Mouse (Mus musculus): ENCODE data around the gene Pyroxd1. TPM values are rescaled to one million over a fixed set of nuclear protein-coding genes. Genes with fewer than 3 reads are reported as not detected.

The Pyroxd1 gene
- 16.0 and 16.3 TPM in 2 replicates for polyA plus RNA-seq (2014; fragmentation: Nextera tagmentation; extraction: Ambion mirVana)

DNA sequence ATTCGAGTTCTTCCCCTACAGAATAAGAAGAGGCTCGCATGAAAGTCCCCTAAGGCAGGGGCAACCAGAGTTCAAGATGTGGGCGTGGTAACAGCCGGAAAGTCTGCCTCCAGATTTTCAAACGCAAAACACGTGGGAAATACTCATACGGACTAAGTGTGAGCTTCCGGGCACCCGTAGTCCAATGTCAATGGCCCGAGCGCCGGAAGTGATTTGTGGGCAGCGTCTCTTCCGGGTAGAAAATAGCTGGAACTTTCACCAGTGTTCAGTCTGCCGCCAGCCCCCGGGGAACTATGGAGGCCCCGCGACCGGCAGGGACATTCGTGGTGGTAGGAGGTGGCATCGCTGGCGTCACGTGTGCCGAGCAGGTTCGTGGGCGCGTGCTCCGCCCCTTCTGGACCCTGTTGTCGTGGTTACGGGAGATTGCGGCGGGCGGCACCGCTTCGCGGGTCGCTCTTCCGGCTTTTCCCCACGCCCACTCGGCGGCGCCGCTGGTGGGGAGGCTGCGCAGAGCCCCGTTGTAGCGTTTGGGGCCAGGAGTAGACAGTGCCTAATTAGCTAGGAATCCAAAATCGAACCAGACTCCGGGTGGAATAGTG is at the start of gene Pyroxd1:
TSS of gene Pyroxd1 (plus strand) at position 215 of the 599 bp plus-strand sequence.
- ATAC-seq (ENCODE audit: insufficient number of reproducible peaks, low FRiP score, low TSS enrichment, low read depth) (peak; percentile 96), DNase-seq (ENCODE audit: low spot score) (peak; percentile 89)
- Histone ChIP-seq H3K9ac (ENCODE audit: low read length) (peak within 1 kb of the TSS; percentile 56), H3K4me2 (ENCODE audit: low read depth, severe bottlenecking) (peak within 1 kb of the TSS; percentile 38), H3K36me3 (ENCODE audit: control insufficient read depth, insufficient read depth, low read length) (no peaks in the 10 kb centered on the region), H3K27ac (replicated peaks; ENCODE audit: low read depth, low read length) (no peak within 1 kb of the TSS), H3K9me3 (ENCODE audit: control insufficient read depth, low read length) (no peaks in the 10 kb centered on the region), H3K4me1 (ENCODE audit: control insufficient read depth, insufficient read depth, low read length) (0 out of 2 replicates have a peak, but pooled peaks cover 3% of the 10 kb centered on the region), H3K4me3 (ENCODE audit: low read depth, low read length) (peak within 1 kb of the TSS; percentile 65), H3K27me3 (ENCODE audit: control insufficient read depth, insufficient read depth, low read length) (no peaks in the 10 kb centered on the region)
- WGBS, result under 1% methylated on average over 45 of the region's 48 CpGs

DNA sequence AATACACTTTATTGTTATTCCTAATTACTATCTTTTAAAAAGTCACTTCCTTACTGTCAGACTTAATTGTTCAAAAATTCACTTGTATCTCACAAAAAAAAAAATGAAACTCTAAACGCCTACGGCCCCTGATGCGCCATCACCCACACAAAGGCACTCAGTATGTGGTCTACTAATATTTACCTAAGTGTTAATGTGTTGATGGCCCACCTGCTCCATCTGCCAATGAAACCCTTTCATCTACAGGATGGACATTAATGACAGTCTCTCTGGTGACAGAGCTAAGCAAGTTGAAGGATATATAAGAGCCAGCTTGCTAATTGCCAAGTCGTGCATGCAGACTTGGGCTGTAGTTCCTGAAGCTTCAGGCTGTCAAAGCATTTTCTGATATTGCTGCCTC is 47.4 kb upstream of the Pyroxd1 start, which contains the start of gene Iapp:
TSS of gene Iapp (plus strand) at position 326 of the 400 bp plus-strand sequence.
- no peak within 1 kb of the TSS for H3K27ac ChIP-seq (replicated peaks; ENCODE audit: low read depth, low read length)
- H3K36me3 ChIP-seq (ENCODE audit: control insufficient read depth, insufficient read depth, low read length), result no peaks in the 10 kb centered on the region
- no peaks in the 10 kb centered on the region for H3K9me3 ChIP-seq (ENCODE audit: control insufficient read depth, low read length)
- ATAC-seq (ENCODE audit: insufficient number of reproducible peaks, low FRiP score, low TSS enrichment, low read depth) (no peak), DNase-seq (ENCODE audit: low spot score) (no peak)
- no peaks in the 10 kb centered on the region for H3K27me3 ChIP-seq (ENCODE audit: control insufficient read depth, insufficient read depth, low read length)
- no peaks in the 10 kb centered on the region for H3K4me1 ChIP-seq (ENCODE audit: control insufficient read depth, insufficient read depth, low read length)
- H3K4me2 ChIP-seq (ENCODE audit: low read depth, severe bottlenecking), result no peak within 1 kb of the TSS
- no peak within 1 kb of the TSS for H3K4me3 ChIP-seq (ENCODE audit: low read depth, low read length)
- 64% methylated on average over 4 of the region's 4 CpGs for WGBS
- H3K9ac ChIP-seq (ENCODE audit: low read length), result no peak within 1 kb of the TSS

DNA sequence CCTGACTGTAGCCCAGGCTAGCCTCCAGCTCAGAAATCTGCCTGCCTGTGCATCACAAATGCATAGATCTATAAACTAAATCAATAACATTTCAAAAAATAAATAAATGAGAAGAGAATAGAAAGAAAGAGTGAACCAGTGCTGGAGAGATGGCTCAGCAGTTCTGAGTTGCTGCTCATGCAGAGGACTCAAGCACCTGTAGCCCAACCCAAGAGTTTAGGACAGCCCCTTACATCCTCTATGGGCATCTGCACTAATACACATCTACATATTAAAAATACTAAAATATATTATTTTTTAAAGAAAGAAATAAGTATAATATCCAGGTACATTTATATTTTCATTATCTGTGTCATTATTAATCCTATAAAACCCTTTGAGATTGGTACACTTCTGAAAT is 40.4 kb upstream of the Pyroxd1 start:
- H3K4me3 ChIP-seq (ENCODE audit: low read depth, low read length), result no peak overlapping the region
- no peak overlapping the region for H3K9ac ChIP-seq (ENCODE audit: low read length)
- peaks cover 3% of the 10 kb centered on the region; the same call in 1 of the 2 replicates for H3K9me3 ChIP-seq (ENCODE audit: control insufficient read depth, low read length)
- H3K27me3 ChIP-seq (ENCODE audit: control insufficient read depth, insufficient read depth, low read length), result no peaks in the 10 kb centered on the region
- H3K36me3 ChIP-seq (ENCODE audit: control insufficient read depth, insufficient read depth, low read length), result no peaks in the 10 kb centered on the region
- H3K27ac ChIP-seq (replicated peaks; ENCODE audit: low read depth, low read length), result no peak overlapping the region
- ATAC-seq (ENCODE audit: insufficient number of reproducible peaks, low FRiP score, low TSS enrichment, low read depth) (no peak), DNase-seq (ENCODE audit: low spot score) (no peak)
- H3K4me2 ChIP-seq (ENCODE audit: low read depth, severe bottlenecking), result no peak overlapping the region
- H3K4me1 ChIP-seq (ENCODE audit: control insufficient read depth, insufficient read depth, low read length), result no peaks in the 10 kb centered on the region

DNA sequence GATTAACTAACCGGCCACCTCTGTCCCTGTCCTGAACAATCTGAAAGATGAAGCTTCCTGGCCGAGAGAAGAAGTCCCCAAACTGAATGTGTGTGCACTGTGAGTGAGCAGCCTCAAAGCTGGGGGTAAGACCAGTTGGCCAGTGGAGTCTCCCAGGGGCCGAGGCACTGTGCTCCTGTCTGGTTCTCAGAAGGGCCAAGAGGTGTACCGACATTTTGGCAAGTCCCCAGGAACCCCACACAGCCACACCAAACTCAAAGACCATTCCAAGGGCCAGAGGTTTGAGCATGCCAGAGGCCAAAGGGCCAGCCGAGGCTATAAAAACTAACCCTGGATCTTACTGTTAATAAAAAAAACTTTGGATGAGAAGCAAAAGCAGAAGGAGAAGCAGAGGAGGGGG is 31.2 kb upstream of the Pyroxd1 start:
- no peaks in the 10 kb centered on the region for H3K4me1 ChIP-seq (ENCODE audit: control insufficient read depth, insufficient read depth, low read length)
- no peaks in the 10 kb centered on the region for H3K27me3 ChIP-seq (ENCODE audit: control insufficient read depth, insufficient read depth, low read length)
- no peaks in the 10 kb centered on the region for H3K36me3 ChIP-seq (ENCODE audit: control insufficient read depth, insufficient read depth, low read length)
- no peak overlapping the region for H3K4me3 ChIP-seq (ENCODE audit: low read depth, low read length)
- no peak overlapping the region for H3K27ac ChIP-seq (replicated peaks; ENCODE audit: low read depth, low read length)
- peaks cover 3% of the 10 kb centered on the region; the same call in 1 of the 2 replicates for H3K9me3 ChIP-seq (ENCODE audit: control insufficient read depth, low read length)
- ATAC-seq (ENCODE audit: insufficient number of reproducible peaks, low FRiP score, low TSS enrichment, low read depth) (no peak), DNase-seq (ENCODE audit: low spot score) (no peak)
- 83% methylated on average over 5 of the region's 5 CpGs for WGBS
- no peak overlapping the region for H3K9ac ChIP-seq (ENCODE audit: low read length)
- no peak overlapping the region for H3K4me2 ChIP-seq (ENCODE audit: low read depth, severe bottlenecking)

- H3K27ac ChIP-seq (replicated peaks; ENCODE audit: low read depth, low read length), result no peak overlapping the region
- H3K9me3 ChIP-seq (ENCODE audit: control insufficient read depth, low read length), result no peaks in the 10 kb centered on the region
- no peaks in the 10 kb centered on the region for H3K4me1 ChIP-seq (ENCODE audit: control insufficient read depth, insufficient read depth, low read length)
- no peaks in the 10 kb centered on the region for H3K36me3 ChIP-seq (ENCODE audit: control insufficient read depth, insufficient read depth, low read length)
- H3K27me3 ChIP-seq (ENCODE audit: control insufficient read depth, insufficient read depth, low read length), result no peaks in the 10 kb centered on the region
- no peak overlapping the region for H3K4me3 ChIP-seq (ENCODE audit: low read depth, low read length)
- DNase-seq (ENCODE audit: low spot score), result no peak
- no peak overlapping the region for H3K4me2 ChIP-seq (ENCODE audit: low read depth, severe bottlenecking)
- H3K9ac ChIP-seq (ENCODE audit: low read length), result no peak overlapping the region
- ATAC-seq (ENCODE audit: insufficient number of reproducible peaks, low FRiP score, low TSS enrichment, low read depth), result no peak
Observed at GRCm38 (mm10) chr6:142317106-142317505, 28.3 kb upstream of the Pyroxd1 start.

GRCm38 (mm10) chr6:142322881-142323280 is 22.6 kb upstream of the Pyroxd1 start, which contains the start of gene Slco1a5:
Gene Slco1a5, minus strand, starts transcription at chr6:142322981.
- Histone ChIP-seq H3K4me3 (ENCODE audit: low read depth, low read length) (no peak within 1 kb of the TSS), H3K9me3 (ENCODE audit: control insufficient read depth, low read length) (no peaks in the 10 kb centered on the region), H3K27me3 (ENCODE audit: control insufficient read depth, insufficient read depth, low read length) (no peaks in the 10 kb centered on the region), H3K9ac (ENCODE audit: low read length) (no peak within 1 kb of the TSS), H3K4me1 (ENCODE audit: control insufficient read depth, insufficient read depth, low read length) (no peaks in the 10 kb centered on the region), H3K4me2 (ENCODE audit: low read depth, severe bottlenecking) (no peak within 1 kb of the TSS), H3K36me3 (ENCODE audit: control insufficient read depth, insufficient read depth, low read length) (no peaks in the 10 kb centered on the region), H3K27ac (replicated peaks; ENCODE audit: low read depth, low read length) (no peak within 1 kb of the TSS)
- WGBS, result 52% methylated on average over 4 of the region's 4 CpGs
- DNase-seq (ENCODE audit: low spot score), result no peak
- ATAC-seq (ENCODE audit: insufficient number of reproducible peaks, low FRiP score, low TSS enrichment, low read depth), result no peak

DNA sequence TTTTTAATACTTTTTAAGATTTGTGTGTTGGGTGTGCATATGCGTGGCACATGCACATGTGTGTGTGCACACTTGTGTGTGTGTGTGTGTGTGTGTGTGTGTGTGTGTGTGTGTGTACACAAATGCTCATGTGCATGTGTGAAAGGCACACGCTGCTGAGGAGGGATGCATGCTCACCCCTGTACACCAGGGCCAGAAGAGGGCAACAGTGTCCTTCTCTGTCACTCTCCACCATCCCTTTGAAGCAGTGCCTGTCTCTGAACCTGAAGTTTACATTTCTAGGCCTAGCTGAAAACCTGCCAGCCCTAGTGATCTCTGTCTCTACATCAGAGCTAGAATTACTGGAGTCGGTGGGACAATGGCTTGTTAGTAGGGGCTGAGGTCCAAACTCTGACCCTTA is 18.9 kb upstream of the Pyroxd1 start:
- DNase-seq (ENCODE audit: low spot score) (no peak), ATAC-seq (ENCODE audit: insufficient number of reproducible peaks, low FRiP score, low TSS enrichment, low read depth) (no peak)
- Histone ChIP-seq H3K36me3 (ENCODE audit: control insufficient read depth, insufficient read depth, low read length) (no peaks in the 10 kb centered on the region), H3K27ac (replicated peaks; ENCODE audit: low read depth, low read length) (no peak overlapping the region), H3K9me3 (ENCODE audit: control insufficient read depth, low read length) (no peaks in the 10 kb centered on the region), H3K9ac (ENCODE audit: low read length) (no peak overlapping the region), H3K4me1 (ENCODE audit: control insufficient read depth, insufficient read depth, low read length) (no peaks in the 10 kb centered on the region), H3K27me3 (ENCODE audit: control insufficient read depth, insufficient read depth, low read length) (no peaks in the 10 kb centered on the region), H3K4me2 (ENCODE audit: low read depth, severe bottlenecking) (no peak overlapping the region), H3K4me3 (ENCODE audit: low read depth, low read length) (no peak overlapping the region)
- 83% methylated on average over 3 of the region's 3 CpGs for WGBS

DNA sequence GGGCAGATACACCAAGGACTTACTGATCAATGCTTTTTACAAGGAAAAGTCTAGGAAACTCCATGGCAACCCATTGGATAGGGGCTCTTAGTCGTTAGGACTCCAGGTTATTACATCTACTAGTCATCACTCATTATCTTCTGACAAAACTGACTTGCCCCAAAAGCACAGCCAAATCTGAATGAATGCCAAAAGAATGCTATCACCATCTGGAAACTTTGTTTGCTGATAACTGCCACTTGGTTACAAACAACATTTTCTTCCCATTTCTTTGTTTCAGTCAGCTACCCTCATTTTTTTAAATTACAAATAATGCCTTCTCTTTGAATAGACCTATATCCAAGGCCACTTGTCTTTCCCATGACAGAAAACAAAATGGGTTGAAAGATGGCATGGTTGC is 16.3 kb upstream of the Pyroxd1 start:
- no peaks in the 10 kb centered on the region for H3K9me3 ChIP-seq (ENCODE audit: control insufficient read depth, low read length)
- no peak for ATAC-seq (ENCODE audit: insufficient number of reproducible peaks, low FRiP score, low TSS enrichment, low read depth)
- H3K4me3 ChIP-seq (ENCODE audit: low read depth, low read length), result no peak overlapping the region
- 66% methylated on average over 1 of the region's 1 CpGs for WGBS
- no peaks in the 10 kb centered on the region for H3K36me3 ChIP-seq (ENCODE audit: control insufficient read depth, insufficient read depth, low read length)
- no peak for DNase-seq (ENCODE audit: low spot score)
- no peak overlapping the region for H3K27ac ChIP-seq (replicated peaks; ENCODE audit: low read depth, low read length)
- H3K9ac ChIP-seq (ENCODE audit: low read length), result no peak overlapping the region
- H3K4me1 ChIP-seq (ENCODE audit: control insufficient read depth, insufficient read depth, low read length), result no peaks in the 10 kb centered on the region
- no peak overlapping the region for H3K4me2 ChIP-seq (ENCODE audit: low read depth, severe bottlenecking)
- no peaks in the 10 kb centered on the region for H3K27me3 ChIP-seq (ENCODE audit: control insufficient read depth, insufficient read depth, low read length)

- Histone ChIP-seq H3K9ac (ENCODE audit: low read length) (no peak overlapping the region), H3K27ac (replicated peaks; ENCODE audit: low read depth, low read length) (no peak overlapping the region), H3K9me3 (ENCODE audit: control insufficient read depth, low read length) (no peaks in the 10 kb centered on the region), H3K27me3 (ENCODE audit: control insufficient read depth, insufficient read depth, low read length) (no peaks in the 10 kb centered on the region), H3K4me3 (ENCODE audit: low read depth, low read length) (no peak overlapping the region), H3K4me1 (ENCODE audit: control insufficient read depth, insufficient read depth, low read length) (no peaks in the 10 kb centered on the region), H3K36me3 (ENCODE audit: control insufficient read depth, insufficient read depth, low read length) (no peaks in the 10 kb centered on the region), H3K4me2 (ENCODE audit: low read depth, severe bottlenecking) (no peak overlapping the region)
- WGBS, result 69% methylated on average over 2 of the region's 2 CpGs
- DNase-seq (ENCODE audit: low spot score) (no peak), ATAC-seq (ENCODE audit: insufficient number of reproducible peaks, low FRiP score, low TSS enrichment, low read depth) (no peak)
Observed at GRCm38 (mm10) chr6:142338961-142339360, 6.5 kb upstream of the Pyroxd1 start.

Data from limb, embryonic 11.5 days (tissue).